In genomic region chr5:25499423-25500398, GRCm38 (mm10) we compare ENCODE assay signal across 8 mouse cellular contexts. TPM values are rescaled to one million over a fixed set of nuclear protein-coding genes. Genes with fewer than 3 reads are reported as not detected.
DNase-seq lines count a peak whose midpoint lies in the region; ATAC-seq and TF ChIP-seq lines count a peak whose summit lies in the region.

No protein-coding gene starts in this region.

- H3K27me3 ChIP-seq in C2C12 (ENCODE audit: control insufficient read depth, insufficient read depth, insufficient read length) = no peaks in the 10 kb centered on the region
- H3K27me3 ChIP-seq in erythroblast, embryonic 14.5 days (ENCODE audit: control insufficient read depth) = no peaks in the 10 kb centered on the region
- no peaks in the 10 kb centered on the region for H3K27me3 ChIP-seq in heart, embryonic 12.5 days (replicated peaks)
- H3K27me3 ChIP-seq in liver, embryonic 12.5 days (replicated peaks) = no peaks in the 10 kb centered on the region
- no peaks in the 10 kb centered on the region for H3K27me3 ChIP-seq in stomach, embryonic 15.5 days (replicated peaks)

- TF ChIP-seq CTCF in C2C12 (IDR thresholded peaks at IDR 0.05; ENCODE audit: control insufficient read depth, insufficient read depth, insufficient read length) = no peak
- no peak for TF ChIP-seq CTCF in brain, embryonic 14.5 days (IDR thresholded peaks at IDR 0.05; ENCODE audit: borderline replicate concordance, extremely low read depth, insufficient read depth, insufficient read length)

- H3K79me2 ChIP-seq in C2C12 (ENCODE audit: control insufficient read depth, insufficient read depth) = peaks cover 32% of the 10 kb centered on the region

- H3K79me3 ChIP-seq in C2C12 (ENCODE audit: low read depth) = peaks cover 16% of the 10 kb centered on the region

- ATAC-seq in heart, embryonic 12.5 days (ENCODE audit: insufficient number of reproducible peaks, low FRiP score) = peak; percentile 87
- ATAC-seq in liver, embryonic 12.5 days = peak; percentile 78
- peak; percentile 84 for ATAC-seq in stomach, embryonic 15.5 days (ENCODE audit: insufficient read depth, low FRiP score, low read depth)

- DNase-seq in brain, embryonic 14.5 days (ENCODE audit: low read depth) = peak; percentile 98
- peak; percentile 99 for DNase-seq in kidney, postnatal 10 days
- peak; percentile 95 to 97 for DNase-seq in natural killer cell, adult 2 months (ENCODE audit: low spot score in 2 of 2)

- WGBS in heart, embryonic 12.5 days = under 1% methylated on average over 87 of the region's 90 CpGs
- under 1% methylated on average over 81 of the region's 90 CpGs for WGBS in liver, embryonic 12.5 days (ENCODE audit: insufficient replicate concordance)
- WGBS in stomach, embryonic 15.5 days = under 1% methylated on average over 69 of the region's 90 CpGs

- peak overlapping the region; percentile 71 for H3K4me3 ChIP-seq in C2C12 (ENCODE audit: insufficient read depth, poor library complexity, severe bottlenecking)
- peak overlapping the region; percentile 87 for H3K4me3 ChIP-seq in erythroblast, embryonic 14.5 days (replicated peaks)
- H3K4me3 ChIP-seq in heart, embryonic 12.5 days = peak overlapping the region; percentile 100
- peak overlapping the region; percentile 97 for H3K4me3 ChIP-seq in liver, embryonic 12.5 days
- H3K4me3 ChIP-seq in stomach, embryonic 15.5 days (replicated peaks) = peak overlapping the region; percentile 94

- H3K27ac ChIP-seq in heart, embryonic 12.5 days (ENCODE audit: poor library complexity, severe bottlenecking) = peak overlapping the region; percentile 99
- H3K27ac ChIP-seq in liver, embryonic 12.5 days = peak overlapping the region; percentile 100
- H3K27ac ChIP-seq in stomach, embryonic 15.5 days = peak overlapping the region; percentile 100

- peak overlapping the region; percentile 89 for H3K9ac ChIP-seq in heart, embryonic 12.5 days
- peak overlapping the region; percentile 93 for H3K9ac ChIP-seq in liver, embryonic 12.5 days
- peak overlapping the region; percentile 85 for H3K9ac ChIP-seq in stomach, embryonic 15.5 days

- peak overlapping the region; percentile 79 for H3ac ChIP-seq in C2C12 (ENCODE audit: control insufficient read depth, insufficient read length, low read depth)

- peaks cover 33% of the 10 kb centered on the region for H3K4me1 ChIP-seq in erythroblast, embryonic 14.5 days (ENCODE audit: control insufficient read depth)
- H3K4me1 ChIP-seq in heart, embryonic 12.5 days (replicated peaks) = peaks cover 7% of the 10 kb centered on the region; the same call in 1 of the 2 replicates
- H3K4me1 ChIP-seq in liver, embryonic 12.5 days = peaks cover 29% of the 10 kb centered on the region
- 0 out of 2 replicates have a peak, but pooled peaks cover 2% of the 10 kb centered on the region for H3K4me1 ChIP-seq in stomach, embryonic 15.5 days

- peak; percentile 91 for TF ChIP-seq POLR2A in brain, embryonic 14.5 days (IDR thresholded peaks at IDR 0.05; ENCODE audit: borderline replicate concordance, extremely low read depth, insufficient read depth, insufficient read length, poor library complexity, severe bottlenecking)

- H3K9me3 ChIP-seq in erythroblast, embryonic 14.5 days (ENCODE audit: control insufficient read depth, low read length) = no peaks in the 10 kb centered on the region
- H3K9me3 ChIP-seq in heart, embryonic 12.5 days (replicated peaks) = no peaks in the 10 kb centered on the region
- no peaks in the 10 kb centered on the region for H3K9me3 ChIP-seq in liver, embryonic 12.5 days (replicated peaks)
- no peaks in the 10 kb centered on the region for H3K9me3 ChIP-seq in stomach, embryonic 15.5 days

- H3K4me2 ChIP-seq in heart, embryonic 12.5 days = peak overlapping the region; percentile 71
- peak overlapping the region; percentile 96 for H3K4me2 ChIP-seq in liver, embryonic 12.5 days
- peak overlapping the region; percentile 75 for H3K4me2 ChIP-seq in stomach, embryonic 15.5 days

- no peaks in the 10 kb centered on the region for H3K36me3 ChIP-seq in C2C12 (ENCODE audit: control insufficient read depth, insufficient read depth)
- H3K36me3 ChIP-seq in erythroblast, embryonic 14.5 days (ENCODE audit: control insufficient read depth) = peaks cover 2% of the 10 kb centered on the region
- H3K36me3 ChIP-seq in heart, embryonic 12.5 days = no peaks in the 10 kb centered on the region
- H3K36me3 ChIP-seq in liver, embryonic 12.5 days = no peaks in the 10 kb centered on the region
- no peaks in the 10 kb centered on the region for H3K36me3 ChIP-seq in stomach, embryonic 15.5 days

TF ChIP-seq in C2C12, 6 proteins besides CTCF, POLR2A, EP300 and RAD21:
- TF ChIP-seq CEBPB (IDR thresholded peaks at IDR 0.05; ENCODE audit: low read depth) = no peak
- peak; percentile 80 for TF ChIP-seq MAX (IDR thresholded peaks at IDR 0.05)
TF ChIP-seq in C2C12: peak in this region for 1.

RNA-seq across cellular contexts. Expression of gene Kmt2c, which starts 1.1 kb away (rescaled TPM):
- polyA plus RNA-seq in C2C12 (2012; fragmentation: generic; extraction: Trizol) = 2.6 TPM
- 50.9 and 52.3 TPM in 2 replicates for polyA plus RNA-seq in brain, embryonic 14.5 days (2012; rRNA removed)
- 0.45 and 0.60 TPM in 2 replicates for polyA plus RNA-seq in erythroblast, embryonic 14.5 days (2012)
- 12.3 and 13.7 TPM in 2 replicates for polyA plus RNA-seq in heart, embryonic 12.5 days (2016; fragmentation: Nextera tagmentation; extraction: Ambion mirVana)
- 11.6 and 11.9 TPM in 2 replicates for polyA plus RNA-seq in liver, embryonic 12.5 days (2016; fragmentation: Nextera tagmentation; extraction: Ambion mirVana)
- 13.4 and 14.2 TPM in 2 replicates for polyA plus RNA-seq in stomach, embryonic 15.5 days (2015; fragmentation: Nextera tagmentation; extraction: Ambion mirVana)

RNA-seq across cellular contexts. Expression of gene Cct8l1, which starts 16.2 kb away (rescaled TPM):
- polyA plus RNA-seq in C2C12 (2012; fragmentation: generic; extraction: Trizol) = not detected
- 0.04 TPM in 1 of 2 replicates, not detected in the other for polyA plus RNA-seq in brain, embryonic 14.5 days (2012; rRNA removed)
- not detected in 2 replicates for polyA plus RNA-seq in erythroblast, embryonic 14.5 days (2012)
- polyA plus RNA-seq in heart, embryonic 12.5 days (2016; fragmentation: Nextera tagmentation; extraction: Ambion mirVana) = 0.14 TPM in 1 of 2 replicates, not detected in the other
- polyA plus RNA-seq in liver, embryonic 12.5 days (2016; fragmentation: Nextera tagmentation; extraction: Ambion mirVana) = 0.06 TPM in 1 of 2 replicates, not detected in the other
- polyA plus RNA-seq in stomach, embryonic 15.5 days (2015; fragmentation: Nextera tagmentation; extraction: Ambion mirVana) = 0.09 TPM in 1 of 2 replicates, not detected in the other

Comparison
In these comparisons a context has a peak if more than half of its experiments do, and no peak if none do; other contexts are left out.
1. Peak in every context shown above with its lines: DNase-seq, ATAC-seq, H3K4me3 ChIP-seq and H3K27ac ChIP-seq.